Mouse (Mus musculus) G1E (cell line): ENCODE results near the gene Mrpl57.
"Not testable (repeated sequence)": the region's sequence is repeated elsewhere in the genome, so short reads cannot be mapped to it uniquely, and the experiment has no call there.

Experiments
- CTCF ChIP-seq: IDR thresholded peaks from 2 replicates; pipeline ENCODE4 v1.5.1; 2012; ENCODE audit warnings: low read depth, low read length, inconsistent platforms, mixed read lengths
- GATA1 ChIP-seq: IDR thresholded peaks from 2 replicates; pipeline ENCODE4 v1.6.1; 2012; ENCODE audit warnings: borderline replicate concordance, low read length, inconsistent platforms, mixed read lengths
- GATA2 ChIP-seq: IDR thresholded peaks from 2 replicates; pipeline ENCODE4 v1.6.1; 2012; ENCODE audit warnings: low read depth, low read length, inconsistent platforms, borderline replicate concordance
- POLR2AphosphoS5 ChIP-seq: IDR thresholded peaks from 2 replicates; pipeline ENCODE4 v1.6.1; 2012; ENCODE audit warnings: low read depth, low read length, inconsistent platforms; ENCODE audit not compliant: insufficient replicate concordance
- TAL1 ChIP-seq: conservative IDR thresholded peaks from 2 replicates; pipeline ENCODE4 v1.6.1; 2012; ENCODE audit warnings: low read depth, low read length, inconsistent platforms, mixed read lengths

DNA sequence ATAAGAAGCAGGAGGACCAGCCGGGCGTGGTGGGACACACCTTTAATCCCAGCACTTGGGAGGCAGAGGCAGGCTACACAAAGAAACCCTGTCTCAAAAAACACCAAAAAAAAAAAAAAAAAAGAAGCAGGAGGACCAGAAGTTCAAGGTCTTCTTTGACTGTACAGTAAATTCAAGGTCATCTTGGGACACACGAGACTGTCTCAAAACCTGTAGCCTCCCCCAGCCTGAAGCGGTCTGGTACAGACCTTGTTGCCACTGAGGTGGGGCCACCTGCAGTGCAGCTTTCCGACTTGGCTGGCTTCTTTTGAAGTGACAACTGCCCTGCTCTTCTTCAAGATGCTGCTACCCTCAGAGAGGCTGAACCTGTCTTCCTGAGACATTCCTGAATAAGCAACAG, 22.0 kb downstream of the Mrpl57 start:
- not testable (repeated sequence) for TF ChIP-seq GATA1, CTCF, GATA2, TAL1, POLR2AphosphoS5
